Mouse (Mus musculus) forebrain, embryonic 12.5 days (tissue): ENCODE data around the gene Pycr1. TPM values are rescaled to one million over a fixed set of nuclear protein-coding genes. Genes with fewer than 3 reads are reported as not detected.
A peak's percentile ranks its signal among the peaks of the same experiment; 100 is the strongest.

Experiments used
- microRNA-seq: library from miRNA; unstranded; fragments of <30 nt; microRNA quantifications from one replicate; pipeline ENCODE4, GENCODE M21; 2017
- polyA plus RNA-seq: library from polyadenylated mRNA; unstranded; fragments of >200 nt; fragmentation: Nextera tagmentation; extraction: Ambion mirVana; gene quantifications from 2 replicates; pipeline ENCODE4 v1.2.1, GENCODE M21; 2016

Gene Pycr1
- polyA plus RNA-seq, 1 experiment from 2014 or later = 32.5 TPM

Small RNA genes within 50 kb of the gene (microRNA-seq; reads per million reads assigned to microRNA genes)
- gene Mir6936 = 4.1 reads per million, percentile 14 among the genes with 10 or more reads in this experiment

Other genes with a start within 250 kb of the Pycr1 start
- 49.2 and 50.8 TPM in 2 replicates for gene Nploc4, start 206.1 kb downstream of the Pycr1 start, polyA plus RNA-seq
- gene Tspan10, start 201.1 kb downstream of the Pycr1 start, polyA plus RNA-seq = 0.18 TPM in 1 of 2 replicates, not detected in the other
- 0.17 and 0.38 TPM in 2 replicates for gene Pde6g, start 190.3 kb downstream of the Pycr1 start, polyA plus RNA-seq
- 8.6 and 10.9 TPM in 2 replicates for gene Oxld1, start 185.7 kb downstream of the Pycr1 start, polyA plus RNA-seq
- gene Ccdc137, start 185.7 kb downstream of the Pycr1 start, polyA plus RNA-seq = 34.5 and 35.4 TPM in 2 replicates
- gene Arl16, start 176.2 kb downstream of the Pycr1 start, polyA plus RNA-seq = 48.2 and 50.1 TPM in 2 replicates
- 130 and 135 TPM in 2 replicates for gene Mrpl12, start 159.2 kb downstream of the Pycr1 start, polyA plus RNA-seq
- gene Slc25a10, start 151.9 kb downstream of the Pycr1 start, polyA plus RNA-seq = 43.4 and 46.0 TPM in 2 replicates
- gene Gcgr, start 113.1 kb downstream of the Pycr1 start, polyA plus RNA-seq = 0.09 TPM in 1 of 2 replicates, not detected in the other
- 209 and 214 TPM in 2 replicates for gene Mcrip1, start 94.0 kb downstream of the Pycr1 start, polyA plus RNA-seq
- not detected in 2 replicates for gene Ppp1r27, start 92.6 kb downstream of the Pycr1 start, polyA plus RNA-seq
- gene P4hb, start 70.5 kb downstream of the Pycr1 start, polyA plus RNA-seq = 334 and 362 TPM in 2 replicates
- 496 and 513 TPM in 2 replicates for gene Arhgdia, start 62.1 kb downstream of the Pycr1 start, polyA plus RNA-seq
- 561 and 697 TPM in 2 replicates for gene Alyref, start 45.4 kb downstream of the Pycr1 start, polyA plus RNA-seq
- gene Anapc11, start 45.3 kb downstream of the Pycr1 start, polyA plus RNA-seq = 179 and 186 TPM in 2 replicates
- 0.40 TPM in 1 of 2 replicates, not detected in the other for gene Npb, start 35.3 kb downstream of the Pycr1 start, polyA plus RNA-seq
- 139 and 142 TPM in 2 replicates for gene Pcyt2, start 25.8 kb downstream of the Pycr1 start, polyA plus RNA-seq
- gene Sirt7, start 18.5 kb downstream of the Pycr1 start, polyA plus RNA-seq = 43.1 and 43.3 TPM in 2 replicates
- 30.9 and 32.9 TPM in 2 replicates for gene Mafg, start 10.2 kb downstream of the Pycr1 start, polyA plus RNA-seq
- not detected in 2 replicates for gene Myadml2, start 4.4 kb upstream of the Pycr1 start, polyA plus RNA-seq
- gene Notum, start 17.4 kb upstream of the Pycr1 start, polyA plus RNA-seq = 0.13 and 0.49 TPM in 2 replicates
- gene Aspscr1, start 29.2 kb upstream of the Pycr1 start, polyA plus RNA-seq = 132 and 145 TPM in 2 replicates
- gene Cenpx, start 70.0 kb upstream of the Pycr1 start, polyA plus RNA-seq = 125 and 127 TPM in 2 replicates
- gene Lrrc45, start 70.2 kb upstream of the Pycr1 start, polyA plus RNA-seq = 73.8 and 74.7 TPM in 2 replicates
- gene Rac3, start 77.7 kb upstream of the Pycr1 start, polyA plus RNA-seq = 48.3 and 48.5 TPM in 2 replicates
- 9.1 and 9.2 TPM in 2 replicates for gene Dcxr, start 83.5 kb upstream of the Pycr1 start, polyA plus RNA-seq
- gene Cbr2, start 88.3 kb upstream of the Pycr1 start, polyA plus RNA-seq = 0.67 and 0.95 TPM in 2 replicates
- 5.2 and 6.1 TPM in 2 replicates for gene Hmga1b, start 119.0 kb upstream of the Pycr1 start, polyA plus RNA-seq
- 58.1 and 63.7 TPM in 2 replicates for gene Rfng, start 140.4 kb upstream of the Pycr1 start, polyA plus RNA-seq
- 246 and 247 TPM in 2 replicates for gene Gps1, start 140.5 kb upstream of the Pycr1 start, polyA plus RNA-seq
- 67.9 and 69.6 TPM in 2 replicates for gene Dus1l, start 152.6 kb upstream of the Pycr1 start, polyA plus RNA-seq
- gene Fasn, start 180.8 kb upstream of the Pycr1 start, polyA plus RNA-seq = 118 and 139 TPM in 2 replicates